Mouse (Mus musculus) hindbrain, embryonic 14.5 days (tissue): ENCODE data around the gene Vldlr. TPM values are rescaled to one million over a fixed set of nuclear protein-coding genes. Genes with fewer than 3 reads are reported as not detected.

Experiments
- ATAC-seq: fragments of 200-750 bp; cut with Nextera tagmentation; 2 replicates; pipeline ENCODE4 v1.8.0; 2017; ENCODE audit warnings: moderate number of reproducible peaks, mild to moderate bottlenecking, moderate TSS enrichment, moderate library complexity; ENCODE audit not compliant: low FRiP score
- DNase-seq: peaks from one replicate; pipeline ENCODE4 v3.0.0-alpha.2; 2015; ENCODE audit warnings: low spot score
- H3K27ac ChIP-seq: fragments of 300-500 bp; sonication (generic); 2 replicates; pipeline ENCODE4 v1.5.1; 2014; ENCODE audit warnings: mild to moderate bottlenecking, moderate library complexity
- H3K27me3 ChIP-seq: fragments of 300-500 bp; sonication (generic); 2 replicates; pipeline ENCODE4 v1.6.1; 2014; ENCODE audit warnings: mild to moderate bottlenecking, low read length, mixed read lengths; ENCODE audit not compliant: control insufficient read depth, insufficient read depth
- H3K36me3 ChIP-seq: fragments of 300-500 bp; sonication (generic); replicated peaks from 2 replicates; pipeline ENCODE4 v1.6.1; 2014; ENCODE audit not compliant: control insufficient read depth, insufficient read depth
- H3K4me1 ChIP-seq: fragments of 300-500 bp; sonication (generic); replicated peaks from 2 replicates; pipeline ENCODE4 v1.6.1; 2014; ENCODE audit warnings: antibody characterized with exemption, low read length, mixed read lengths; ENCODE audit not compliant: control insufficient read depth, insufficient read depth
- H3K4me2 ChIP-seq: fragments of 300-500 bp; sonication (generic); replicated peaks from 2 replicates; pipeline ENCODE4 v1.6.1; 2014; ENCODE audit warnings: mild to moderate bottlenecking, moderate library complexity
- H3K4me3 ChIP-seq: fragments of 300-500 bp; sonication (generic); replicated peaks from 2 replicates; pipeline ENCODE4 v1.5.1; 2014; ENCODE audit warnings: mild to moderate bottlenecking, low read length
- H3K9ac ChIP-seq: fragments of 300-500 bp; sonication (generic); 2 replicates; pipeline ENCODE4 v1.6.1; 2014
- H3K9me3 ChIP-seq: fragments of 300-500 bp; sonication (generic); 2 replicates; pipeline ENCODE4 v1.6.1; 2016; ENCODE audit warnings: low read length; ENCODE audit not compliant: control insufficient read depth
- WGBS: fragments of 180-500 bp; shearing (Covaris S2); extraction: QIAGEN DNeasy Blood & Tissue Kit; methylation state at CpG from one replicate; pipeline ENCODE4 v1.1.7; 2014; 5-methylcytosine and 5-hydroxymethylcytosine counted together
- polyA plus RNA-seq: library from polyadenylated mRNA; unstranded; fragments of >200 nt; fragmentation: Nextera tagmentation; extraction: Ambion mirVana; gene quantifications from 2 replicates; pipeline ENCODE4 v1.2.1, GENCODE M21; 2014

Gene Vldlr
- polyA plus RNA-seq, 1 experiment from 2014 or later = 28.9 TPM

GRCm38 (mm10) chr19:27210991-27211390 is 5.3 kb upstream of the Vldlr start:
- Histone ChIP-seq H3K9ac (no peak overlapping the region), H3K4me2 (no peak overlapping the region), H3K27ac (no peak overlapping the region), H3K27me3 (0 out of 2 replicates have a peak, but pooled peaks cover 7% of the 10 kb centered on the region), H3K9me3 (no peaks in the 10 kb centered on the region), H3K4me1 (peaks cover 7% of the 10 kb centered on the region; the same call in 1 of the 2 replicates), H3K4me3 (no peak overlapping the region), H3K36me3 (no peaks in the 10 kb centered on the region)
- DNase-seq = no peak
- WGBS = 69% methylated on average over 2 of the region's 2 CpGs
- ATAC-seq = no peak

GRCm38 (mm10) chr19:27215596-27215995 is 688 bp upstream of the Vldlr start:
- H3K4me1 ChIP-seq = peaks cover 16% of the 10 kb centered on the region
- no peaks in the 10 kb centered on the region for H3K36me3 ChIP-seq
- H3K27me3 ChIP-seq = 0 out of 2 replicates have a peak, but pooled peaks cover 7% of the 10 kb centered on the region
- 55% methylated on average over 4 of the region's 4 CpGs for WGBS
- no peaks in the 10 kb centered on the region for H3K9me3 ChIP-seq
- H3K9ac ChIP-seq = no peak overlapping the region
- no peak overlapping the region for H3K4me3 ChIP-seq
- ATAC-seq = no peak
- H3K27ac ChIP-seq = no peak overlapping the region
- no peak for DNase-seq
- H3K4me2 ChIP-seq = peak overlapping the region; percentile 95

DNA sequence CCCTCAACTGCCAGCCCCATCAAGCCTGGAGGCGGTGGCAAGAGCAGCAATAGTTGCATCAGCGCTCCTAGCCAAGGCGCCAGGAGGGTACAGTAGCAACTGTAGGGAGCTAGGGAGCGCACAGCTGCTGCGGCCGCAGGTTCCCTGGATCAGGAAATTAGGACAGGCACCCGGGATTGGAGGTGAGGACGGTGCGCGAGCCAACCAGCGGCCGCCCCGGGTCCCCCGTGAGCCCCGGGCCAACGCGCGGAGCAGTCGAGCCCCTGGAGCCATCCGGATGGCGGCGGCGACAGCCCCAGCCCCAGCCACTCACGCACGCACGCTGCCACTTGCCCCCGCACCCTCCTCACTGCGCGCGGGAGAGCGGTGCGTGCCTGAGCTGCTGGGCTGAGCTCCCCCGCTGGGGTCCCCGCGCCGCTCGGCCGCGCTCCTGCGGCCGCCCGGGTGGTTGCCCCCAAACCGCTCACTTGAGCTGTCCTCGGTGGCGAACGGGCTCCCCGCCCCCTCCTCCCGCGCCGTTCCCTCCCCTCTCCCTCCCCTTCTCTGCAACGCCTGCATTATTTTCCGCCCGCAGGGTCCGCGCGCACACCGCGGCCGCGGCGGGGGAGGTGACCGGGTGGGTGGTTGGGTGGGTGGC is 601 bp downstream of the Vldlr start:
- WGBS = 0% methylated on average over 41 of the region's 62 CpGs
- peak overlapping the region; percentile 93 for H3K9ac ChIP-seq
- H3K27ac ChIP-seq = peak overlapping the region; percentile 94
- H3K27me3 ChIP-seq = 0 out of 2 replicates have a peak, but pooled peaks cover 7% of the 10 kb centered on the region
- H3K36me3 ChIP-seq = no peaks in the 10 kb centered on the region
- H3K4me1 ChIP-seq = peaks cover 16% of the 10 kb centered on the region
- peak overlapping the region; percentile 95 for H3K4me2 ChIP-seq
- no peaks in the 10 kb centered on the region for H3K9me3 ChIP-seq
- DNase-seq (peak; percentile 71), ATAC-seq (peak; percentile 80)
- H3K4me3 ChIP-seq = peak overlapping the region; percentile 92

GRCm38 (mm10) chr19:27217404-27217940 is 1.2 kb downstream of the Vldlr start:
- Histone ChIP-seq H3K9ac (peak overlapping the region; percentile 93), H3K27ac (peak overlapping the region; percentile 94), H3K4me2 (peak overlapping the region; percentile 95), H3K4me3 (peak overlapping the region; percentile 92), H3K9me3 (no peaks in the 10 kb centered on the region), H3K36me3 (no peaks in the 10 kb centered on the region), H3K4me1 (peaks cover 16% of the 10 kb centered on the region), H3K27me3 (0 out of 2 replicates have a peak, but pooled peaks cover 7% of the 10 kb centered on the region)
- WGBS = under 1% methylated on average over 51 of the region's 52 CpGs
- peak; percentile 69 for DNase-seq
- ATAC-seq = peak; percentile 74

- H3K9ac ChIP-seq = peak overlapping the region; percentile 93
- peak; percentile 46 for DNase-seq
- WGBS = under 1% methylated on average over 32 of the region's 32 CpGs
- peaks cover 16% of the 10 kb centered on the region for H3K4me1 ChIP-seq
- H3K4me2 ChIP-seq = peak overlapping the region; percentile 95
- peak overlapping the region; percentile 94 for H3K27ac ChIP-seq
- no peaks in the 10 kb centered on the region for H3K9me3 ChIP-seq
- peak; percentile 57 for ATAC-seq
- H3K4me3 ChIP-seq = peak overlapping the region; percentile 92
- no peaks in the 10 kb centered on the region for H3K36me3 ChIP-seq
- 0 out of 2 replicates have a peak, but pooled peaks cover 7% of the 10 kb centered on the region for H3K27me3 ChIP-seq
Observed at GRCm38 (mm10) chr19:27217941-27218411, 1.7 kb downstream of the Vldlr start.

DNA sequence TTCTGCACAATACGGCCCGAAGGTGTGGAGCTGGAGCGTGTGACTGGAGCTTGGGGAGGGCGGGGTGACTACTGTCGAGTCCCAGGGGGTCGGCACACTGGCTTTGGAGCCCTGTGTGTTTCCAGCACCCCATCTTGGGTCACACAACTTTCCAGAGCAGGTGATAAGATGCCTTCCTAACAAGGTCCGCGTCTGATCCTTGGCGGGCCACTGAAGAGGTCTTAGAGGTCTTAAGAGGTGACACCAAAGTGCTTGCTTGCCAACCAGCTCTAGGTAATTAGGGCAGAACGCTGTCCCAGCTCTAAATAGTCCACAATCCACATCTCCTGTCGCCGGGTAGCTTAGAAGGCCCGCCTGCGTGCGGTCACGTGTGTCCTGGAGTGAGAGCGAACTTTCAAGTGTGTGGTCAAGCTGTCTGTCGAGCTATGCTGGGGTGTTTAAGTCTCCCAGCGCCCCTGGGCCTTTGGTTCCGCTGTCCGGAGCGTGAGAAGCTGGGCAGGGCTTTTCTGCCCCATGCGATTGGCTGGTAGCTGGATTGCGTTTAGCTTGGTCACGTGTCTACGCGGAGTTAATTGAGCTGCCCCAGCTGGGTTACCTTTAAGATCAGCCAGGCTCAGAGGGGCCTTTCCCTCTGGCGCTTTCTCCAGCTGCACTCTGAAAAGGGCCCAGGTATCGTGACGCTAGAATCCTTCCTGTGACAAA is 2.4 kb downstream of the Vldlr start:
- Histone ChIP-seq H3K36me3 (no peaks in the 10 kb centered on the region), H3K27ac (peak overlapping the region; percentile 94), H3K9ac (peak overlapping the region; percentile 93), H3K9me3 (no peaks in the 10 kb centered on the region), H3K4me2 (peak overlapping the region; percentile 95), H3K4me3 (peak overlapping the region; percentile 92), H3K27me3 (0 out of 2 replicates have a peak, but pooled peaks cover 7% of the 10 kb centered on the region), H3K4me1 (peaks cover 16% of the 10 kb centered on the region)
- DNase-seq (peak; percentile 54), ATAC-seq (peak; percentile 18; the same call in 1 of the 2 replicates)
- 0% methylated on average over 30 of the region's 30 CpGs for WGBS

DNA sequence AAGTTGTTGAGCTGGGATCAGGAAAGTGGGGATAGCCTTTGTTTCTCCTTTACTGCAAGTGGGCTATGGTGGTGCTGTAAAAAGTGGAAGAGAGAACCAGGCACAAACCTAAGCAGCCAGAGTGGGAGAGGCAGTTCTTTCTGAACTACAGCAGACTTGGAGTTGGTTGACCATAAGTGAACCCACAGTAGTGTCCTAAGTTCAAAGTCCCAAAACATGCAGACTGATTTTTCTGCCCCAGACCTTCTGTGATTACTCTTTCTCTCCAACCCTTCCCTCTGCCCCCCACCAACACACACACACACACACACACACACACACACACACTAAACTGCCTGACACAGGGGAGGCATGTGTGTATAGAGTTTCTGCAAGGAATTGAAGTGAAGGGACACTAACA is 3.3 kb downstream of the Vldlr start:
- no peak for ATAC-seq
- 0 out of 2 replicates have a peak, but pooled peaks cover 7% of the 10 kb centered on the region for H3K27me3 ChIP-seq
- no peak for DNase-seq
- peak overlapping the region; percentile 92 for H3K4me3 ChIP-seq
- H3K4me2 ChIP-seq = peak overlapping the region; percentile 95
- H3K27ac ChIP-seq = no peak overlapping the region
- no peaks in the 10 kb centered on the region for H3K9me3 ChIP-seq
- no peaks in the 10 kb centered on the region for H3K36me3 ChIP-seq
- no peak overlapping the region for H3K9ac ChIP-seq
- peaks cover 16% of the 10 kb centered on the region for H3K4me1 ChIP-seq

DNA sequence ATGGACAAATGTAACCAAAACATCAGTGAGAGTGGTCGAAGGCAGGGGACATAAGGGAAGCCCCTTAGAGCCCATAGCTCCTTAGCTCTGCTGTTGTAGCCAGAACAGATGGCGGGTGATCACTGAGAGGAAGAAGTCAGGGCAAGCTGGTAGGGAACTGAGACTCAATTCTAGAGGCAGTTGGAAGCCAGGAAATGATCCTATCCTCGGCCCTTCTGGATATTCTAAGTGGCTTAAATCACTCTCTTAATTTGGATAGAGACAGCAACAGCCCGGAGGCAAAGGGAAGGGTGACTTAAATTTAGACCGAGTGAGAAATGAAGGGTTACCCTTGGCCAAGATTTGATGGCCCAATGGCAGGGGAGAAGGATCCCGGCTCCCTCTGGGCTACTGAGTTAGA is 6.8 kb downstream of the Vldlr start:
- no peak for DNase-seq
- Histone ChIP-seq H3K9me3 (no peaks in the 10 kb centered on the region), H3K27ac (no peak overlapping the region), H3K4me2 (no peak overlapping the region), H3K9ac (no peak overlapping the region), H3K4me3 (no peak overlapping the region), H3K27me3 (no peaks in the 10 kb centered on the region), H3K36me3 (no peaks in the 10 kb centered on the region), H3K4me1 (peaks cover 6% of the 10 kb centered on the region; the same call in 1 of the 2 replicates)
- WGBS = 84% methylated on average over 6 of the region's 6 CpGs
- ATAC-seq = no peak

DNA sequence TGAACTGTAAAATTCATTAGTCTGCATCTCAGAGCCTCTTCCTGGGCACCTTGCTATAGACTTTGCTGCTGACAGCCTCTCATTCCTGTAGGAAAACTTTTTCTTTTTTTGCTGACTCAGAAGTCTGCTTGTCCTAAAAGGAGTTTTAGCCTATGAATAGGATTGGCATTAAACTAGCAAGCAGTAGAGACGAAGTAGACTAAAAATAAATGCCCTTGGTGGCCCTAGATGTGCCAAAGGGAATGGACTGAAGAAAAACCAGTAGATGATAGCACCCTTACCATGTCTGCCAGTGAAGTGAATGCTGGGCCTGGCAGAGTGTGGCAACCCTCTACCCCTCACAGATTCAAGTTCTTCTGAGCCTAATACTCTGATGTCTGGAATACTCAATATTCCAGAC is 8.1 kb downstream of the Vldlr start:
- no peak overlapping the region for H3K27ac ChIP-seq
- peaks cover 2% of the 10 kb centered on the region; the same call in 1 of the 2 replicates for H3K4me1 ChIP-seq
- no peak overlapping the region for H3K4me2 ChIP-seq
- H3K9ac ChIP-seq = no peak overlapping the region
- no peak for DNase-seq
- no peak for ATAC-seq
- no peaks in the 10 kb centered on the region for H3K27me3 ChIP-seq
- no peaks in the 10 kb centered on the region for H3K9me3 ChIP-seq
- WGBS = 78% methylated on average over 1 of the region's 1 CpGs
- no peaks in the 10 kb centered on the region for H3K36me3 ChIP-seq
- no peak overlapping the region for H3K4me3 ChIP-seq
